Mouse (Mus musculus): Measurements from ENCODE around the gene Clcnka.

Gene Clcnka

DNA sequence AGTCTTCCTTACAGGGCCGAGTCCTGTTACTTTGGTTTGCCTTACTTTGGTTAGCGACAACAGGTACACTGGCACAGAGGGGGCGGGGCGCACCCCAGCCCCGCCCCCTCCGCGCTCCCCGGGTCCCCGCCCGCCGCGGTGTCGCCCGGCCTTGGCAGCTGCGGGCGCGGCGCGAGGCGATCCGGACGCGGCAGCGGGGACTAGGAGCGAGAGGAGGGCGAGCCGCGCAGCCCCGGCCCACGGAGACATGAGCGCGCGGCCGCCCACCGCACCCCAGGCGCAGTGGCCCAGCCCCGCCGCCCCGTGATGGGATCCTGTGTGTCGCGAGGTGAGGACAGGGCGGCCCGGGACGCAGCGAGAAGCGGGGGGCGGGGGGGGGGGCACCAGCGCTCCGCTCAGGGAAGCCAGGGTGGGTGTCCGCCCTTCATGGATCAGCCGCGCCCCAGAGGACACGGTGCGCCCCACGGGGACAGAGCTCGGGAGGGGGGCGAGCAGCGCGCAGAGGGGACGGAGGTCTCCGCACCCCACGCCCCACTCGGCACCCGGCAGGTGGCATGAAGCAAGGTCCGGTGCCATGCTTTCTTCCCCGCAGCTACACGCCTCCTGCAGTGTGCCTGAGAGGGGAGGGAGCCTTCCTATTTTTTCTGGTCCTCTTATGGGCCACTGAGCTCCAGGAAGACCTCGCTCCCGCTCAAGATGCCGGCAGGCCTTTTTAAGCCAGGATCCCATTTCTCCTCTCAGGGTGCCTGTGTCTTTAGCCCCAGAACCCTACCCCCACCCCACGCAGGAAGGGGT is 30.3 kb downstream of the Clcnka start, which contains the start of gene Fam131c:
Gene Fam131c (plus strand): TSS at position 224 of the 795 bp plus-strand sequence.
- no peak for TF ChIP-seq GATA4 (IDR thresholded peaks at IDR 0.05; ENCODE audit: insufficient replicate concordance, low read length)

DNA sequence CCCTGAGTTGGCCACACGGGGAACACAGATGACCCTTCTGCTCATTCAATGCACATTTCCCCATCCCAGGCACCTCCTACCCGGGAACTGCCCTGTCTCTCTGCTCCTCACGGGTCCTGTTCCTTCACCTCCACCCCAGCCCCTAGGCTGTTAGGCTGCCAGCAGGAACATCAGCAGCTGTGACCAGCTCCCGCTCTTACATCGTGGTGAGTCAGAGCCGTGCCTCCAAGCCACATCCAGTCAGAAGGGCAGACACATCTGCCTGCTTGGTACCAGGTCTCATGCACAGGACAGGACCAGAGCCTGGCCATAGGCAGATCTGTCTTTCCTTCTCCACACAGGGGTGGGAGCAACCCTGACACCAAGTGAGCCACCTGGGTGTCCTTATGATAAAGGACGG is 32.6 kb downstream of the Clcnka start:
- no peak for TF ChIP-seq GATA4 (IDR thresholded peaks at IDR 0.05; ENCODE audit: insufficient replicate concordance, low read length)

DNA sequence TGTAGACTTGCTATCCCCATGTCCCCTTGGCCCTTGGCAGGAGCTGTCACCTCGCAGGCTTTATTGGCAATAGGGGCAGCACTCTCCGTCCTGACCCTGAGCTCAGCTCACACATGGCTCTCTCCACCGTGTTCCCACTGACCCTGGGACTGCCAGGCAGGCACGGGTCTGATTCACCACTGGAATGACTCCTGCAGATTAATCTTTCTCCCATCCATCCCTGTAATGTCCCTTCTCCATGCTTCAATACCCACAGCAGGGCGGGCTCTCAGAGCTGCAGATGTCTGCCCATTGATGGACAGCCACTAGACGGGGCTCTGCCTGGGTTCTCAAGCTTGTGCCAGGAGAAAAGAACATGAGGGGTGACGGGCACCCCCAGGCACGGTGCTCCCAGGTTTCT is 33.4 kb downstream of the Clcnka start:
- TF ChIP-seq GATA4 (IDR thresholded peaks at IDR 0.05; ENCODE audit: insufficient replicate concordance, low read length) = no peak

DNA sequence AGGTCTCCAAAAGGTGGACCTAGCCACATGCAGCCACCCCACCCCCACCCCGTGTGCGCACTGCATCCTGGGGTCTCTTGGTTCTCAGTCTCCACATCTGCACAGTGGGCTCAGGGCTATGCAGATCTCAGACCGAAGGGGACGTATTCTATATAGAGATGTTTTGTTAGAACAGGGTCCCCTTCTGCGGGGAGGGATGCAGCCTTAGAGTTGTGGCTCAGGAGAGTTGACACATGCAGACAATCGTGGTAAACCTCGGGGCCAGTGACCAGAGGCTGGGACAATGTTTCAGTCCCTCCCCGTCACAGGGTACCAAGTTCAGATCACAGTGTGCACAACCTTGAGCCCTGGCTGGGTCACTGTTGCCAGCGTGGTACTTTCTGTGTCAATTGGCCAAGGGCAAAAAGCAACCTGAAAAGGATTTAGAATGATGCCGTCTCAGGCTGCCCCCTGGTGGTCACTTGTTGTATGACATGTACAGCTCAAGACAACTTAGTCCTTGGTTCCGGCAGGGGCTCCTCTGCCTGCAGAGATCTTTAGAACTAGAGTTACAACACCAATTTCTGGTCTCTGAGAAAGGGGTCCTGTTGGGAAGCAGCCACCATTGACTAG is 35.5 kb downstream of the Clcnka start:
- no peak for TF ChIP-seq GATA4 (IDR thresholded peaks at IDR 0.05; ENCODE audit: insufficient replicate concordance, low read length)

DNA sequence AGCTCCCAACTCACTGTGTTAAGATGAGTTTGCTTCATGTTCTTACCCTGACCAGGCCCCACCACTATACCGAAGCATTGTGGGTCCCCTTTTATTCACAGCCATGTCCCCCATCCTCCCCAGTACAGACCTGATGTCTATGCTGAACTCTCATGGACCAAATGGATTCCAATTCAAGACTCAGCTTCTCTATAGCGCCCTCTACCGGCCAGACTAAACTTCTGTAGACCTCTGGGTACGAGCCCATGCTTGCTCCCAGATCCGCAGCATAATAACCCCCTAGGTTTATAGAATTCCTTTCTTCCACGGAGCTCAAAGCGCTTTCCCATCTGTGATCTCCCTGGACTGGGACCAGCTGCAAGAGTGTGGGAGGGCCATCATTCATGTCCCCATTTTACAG is 37.7 kb downstream of the Clcnka start:
- TF ChIP-seq GATA4 (IDR thresholded peaks at IDR 0.05; ENCODE audit: insufficient replicate concordance, low read length) = no peak

DNA sequence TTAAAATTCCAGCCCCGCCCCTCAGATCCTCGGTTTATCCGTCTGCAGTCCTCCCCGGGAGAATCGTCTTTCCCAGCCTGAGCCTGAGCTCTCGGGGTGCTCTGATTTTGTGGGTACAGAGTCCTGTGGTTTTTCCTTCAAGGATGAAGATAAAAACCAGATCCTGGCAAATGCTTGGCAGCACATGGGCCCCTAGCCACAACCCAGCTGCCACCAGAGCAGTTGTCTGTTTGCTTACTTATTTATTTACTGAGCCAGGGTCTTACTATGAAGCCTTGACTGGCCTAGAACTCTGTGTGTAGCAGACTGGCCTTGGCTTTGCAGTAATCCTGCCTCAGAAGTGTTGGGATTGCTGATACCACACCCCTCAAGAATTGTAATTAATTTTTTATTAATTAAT is 39.3 kb downstream of the Clcnka start:
- TF ChIP-seq GATA4 (IDR thresholded peaks at IDR 0.05; ENCODE audit: insufficient replicate concordance, low read length) = no peak

DNA sequence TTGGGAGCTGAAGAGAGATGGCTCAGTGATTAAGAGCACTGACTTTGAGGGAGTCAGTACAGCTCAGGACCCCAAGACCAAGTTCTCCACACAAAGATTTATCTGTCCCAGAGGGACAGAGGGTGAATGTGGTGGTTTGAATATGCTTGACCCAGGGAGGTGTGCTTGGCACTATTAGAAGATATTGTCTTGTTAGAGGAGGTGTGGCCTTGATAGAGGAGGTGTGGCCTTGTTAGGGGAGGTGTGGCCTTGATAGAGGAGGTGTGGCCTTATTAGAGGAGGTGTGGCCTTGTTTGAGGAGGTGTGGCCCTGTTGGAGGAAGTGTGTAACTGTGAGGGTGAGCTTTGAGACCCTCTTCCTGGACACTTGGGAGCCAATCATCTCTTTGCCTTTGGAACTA is 40.7 kb downstream of the Clcnka start:
- TF ChIP-seq GATA4 (IDR thresholded peaks at IDR 0.05; ENCODE audit: insufficient replicate concordance, low read length) = no peak

DNA sequence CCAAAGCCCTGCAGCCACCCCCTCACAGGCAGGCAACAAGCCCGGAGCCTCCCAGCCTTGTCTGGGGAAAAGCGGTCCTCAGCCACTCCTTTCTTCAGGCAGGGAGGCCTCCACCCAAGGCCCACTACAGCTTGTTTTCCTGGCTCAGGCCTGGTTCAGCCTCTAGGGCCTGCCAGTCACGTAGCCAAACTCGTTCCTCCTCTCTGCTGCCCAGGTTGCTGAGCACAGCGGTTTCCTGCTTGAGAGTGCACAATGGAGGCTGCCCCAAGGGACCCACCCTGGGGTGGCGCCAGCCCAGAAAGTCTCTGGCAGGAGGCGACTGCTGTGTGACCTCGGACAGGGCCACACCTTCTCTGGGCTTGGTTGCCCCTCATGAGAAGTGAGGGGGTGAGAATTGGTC is 44.7 kb downstream of the Clcnka start:
- TF ChIP-seq GATA4 (IDR thresholded peaks at IDR 0.05; ENCODE audit: insufficient replicate concordance, low read length) = no peak

DNA sequence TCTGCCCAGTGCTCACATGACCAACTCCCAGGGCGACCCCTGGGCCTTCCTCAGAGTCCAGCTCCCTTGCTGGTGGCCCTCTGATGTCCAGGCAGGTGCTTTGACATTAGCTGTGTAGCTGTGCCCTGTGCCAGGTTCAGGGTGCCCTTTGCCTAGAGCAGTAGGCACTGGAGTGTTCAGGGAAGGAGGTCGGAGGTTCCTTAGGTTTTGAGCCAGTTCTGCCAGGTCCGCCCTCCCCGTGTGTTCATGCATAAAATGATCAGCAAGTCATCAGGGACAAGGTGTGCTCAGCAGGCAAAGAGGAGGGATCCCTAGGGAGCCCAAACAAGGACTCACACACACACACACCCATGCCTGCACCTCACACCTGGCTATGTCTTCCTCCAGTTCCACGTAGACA is 45.5 kb downstream of the Clcnka start:
- TF ChIP-seq GATA4 (IDR thresholded peaks at IDR 0.05; ENCODE audit: insufficient replicate concordance, low read length) = no peak

DNA sequence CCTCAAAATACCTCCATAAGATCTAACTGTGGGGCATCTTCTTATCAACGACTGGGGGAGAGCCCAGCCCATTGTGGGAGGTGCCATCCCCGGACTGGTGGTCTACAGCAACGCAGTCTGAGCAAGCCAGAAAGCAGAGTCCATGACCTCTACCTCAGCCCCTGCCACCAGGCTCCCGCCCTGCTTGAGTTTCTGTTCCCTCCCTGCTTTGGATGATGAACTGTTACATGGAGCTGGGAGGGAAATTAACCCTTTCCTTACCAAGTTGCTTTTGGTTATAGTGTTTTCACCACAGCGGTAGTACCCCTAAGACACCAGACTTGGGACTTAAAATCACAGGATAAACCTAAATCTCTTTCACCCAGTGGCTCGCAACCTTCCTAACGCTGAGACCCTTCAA is 46.6 kb downstream of the Clcnka start:
- no peak for TF ChIP-seq GATA4 (IDR thresholded peaks at IDR 0.05; ENCODE audit: insufficient replicate concordance, low read length)

DNA sequence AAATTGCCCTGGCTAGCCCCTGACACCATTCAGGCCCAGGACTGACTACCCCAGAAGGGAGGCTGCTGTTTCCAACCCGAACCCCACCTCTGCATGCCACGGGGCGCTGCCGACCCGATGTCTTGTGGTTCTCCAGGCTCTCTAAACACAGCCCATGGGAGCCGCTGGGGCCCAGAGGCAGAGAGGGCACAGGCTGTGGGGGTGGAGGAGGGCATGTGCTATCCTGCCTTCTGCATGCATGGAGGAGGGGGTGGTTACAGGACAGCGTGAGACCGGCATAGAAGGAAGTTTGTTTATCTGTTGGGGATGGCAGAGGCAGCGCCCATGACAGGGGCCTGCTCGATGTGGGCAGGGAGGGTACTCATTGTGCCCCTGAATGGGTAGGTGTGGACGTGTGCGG is 48.5 kb downstream of the Clcnka start:
- no peak for TF ChIP-seq GATA4 (IDR thresholded peaks at IDR 0.05; ENCODE audit: insufficient replicate concordance, low read length)

DNA sequence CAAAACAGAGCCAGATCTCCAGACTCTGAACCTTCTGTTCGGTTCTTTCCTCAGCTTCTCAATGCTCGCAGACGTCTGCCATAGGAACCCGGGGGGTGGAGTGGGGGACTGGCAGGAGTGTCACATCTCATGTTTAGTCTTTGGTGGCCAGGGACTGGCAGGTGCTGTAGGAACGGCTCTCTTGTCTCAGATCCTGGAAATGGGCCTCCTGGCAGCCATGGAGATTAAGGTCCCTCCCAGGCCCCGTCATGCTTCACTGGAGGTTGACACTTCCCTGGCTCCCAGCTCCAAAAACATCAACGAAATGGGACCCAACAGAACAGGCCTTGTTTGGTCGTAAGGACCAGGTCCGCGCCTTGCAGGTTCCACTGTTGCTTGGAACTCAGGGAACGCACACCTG is 49.9 kb downstream of the Clcnka start:
- TF ChIP-seq GATA4 (IDR thresholded peaks at IDR 0.05; ENCODE audit: insufficient replicate concordance, low read length) = no peak

DNA sequence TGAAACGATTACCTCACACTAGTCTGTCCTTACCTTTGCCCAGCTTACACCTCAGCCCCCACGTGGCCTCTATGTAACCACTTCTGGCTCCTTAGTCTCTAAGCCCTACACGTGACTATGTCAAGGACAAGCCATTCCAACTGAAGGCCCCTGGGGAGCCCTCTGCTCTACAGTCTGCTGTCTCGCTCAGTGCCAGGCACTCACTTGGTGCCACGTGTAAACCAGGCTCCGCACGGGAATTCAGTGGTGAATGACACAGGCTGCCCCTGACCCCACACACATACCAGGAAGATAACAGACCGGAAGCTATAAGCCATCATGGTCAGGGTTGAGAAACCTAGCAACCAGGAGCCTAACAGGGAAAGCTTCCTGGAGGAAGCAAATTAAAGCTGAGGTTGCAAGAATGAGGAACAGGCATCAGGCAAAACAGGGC is 51.1 kb downstream of the Clcnka start:
- TF ChIP-seq GATA4 (IDR thresholded peaks at IDR 0.05; ENCODE audit: insufficient replicate concordance, low read length) = no peak; the same call in 1 of the 2 replicates

DNA sequence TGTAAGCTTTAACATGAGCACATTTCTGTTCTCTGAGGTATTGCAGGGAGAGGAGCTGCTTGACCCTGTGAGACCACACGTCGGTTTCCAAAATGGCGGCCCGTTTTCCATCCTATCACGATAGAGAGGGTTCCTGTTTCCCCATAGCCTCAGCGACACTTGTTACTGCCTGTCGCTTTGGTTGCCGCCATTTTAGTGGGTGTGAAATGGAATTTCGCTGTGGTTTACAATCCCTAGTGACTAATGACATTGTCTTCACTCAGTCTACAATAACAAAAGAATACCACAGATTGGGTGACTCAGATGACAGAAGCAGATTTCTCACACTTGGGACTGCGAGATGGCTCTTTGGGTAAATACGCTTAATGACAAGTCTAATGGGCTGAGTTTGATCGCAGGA is 53.3 kb downstream of the Clcnka start:
- TF ChIP-seq GATA4 (IDR thresholded peaks at IDR 0.05; ENCODE audit: insufficient replicate concordance, low read length) = no peak

DNA sequence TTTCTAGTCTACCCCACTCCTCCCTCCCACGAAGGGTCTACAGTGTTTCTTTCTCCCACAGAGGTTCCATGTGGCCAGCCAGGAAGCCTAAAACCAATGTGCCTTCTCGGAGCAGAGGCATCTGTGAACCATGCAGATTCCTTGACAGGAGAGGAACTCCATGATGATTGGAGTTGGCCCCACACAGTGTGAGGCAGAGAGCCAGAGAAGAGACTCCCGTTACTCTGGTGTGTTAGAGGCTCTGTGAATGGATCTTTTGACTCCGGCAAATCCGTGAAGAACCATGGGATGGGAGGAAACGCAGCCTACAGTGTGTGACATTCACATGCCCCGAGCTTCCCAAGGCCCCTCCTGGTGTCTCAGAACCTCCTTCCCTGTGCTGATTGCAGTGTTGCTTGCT is 55.0 kb downstream of the Clcnka start:
- no peak for TF ChIP-seq GATA4 (IDR thresholded peaks at IDR 0.05; ENCODE audit: insufficient replicate concordance, low read length)

DNA sequence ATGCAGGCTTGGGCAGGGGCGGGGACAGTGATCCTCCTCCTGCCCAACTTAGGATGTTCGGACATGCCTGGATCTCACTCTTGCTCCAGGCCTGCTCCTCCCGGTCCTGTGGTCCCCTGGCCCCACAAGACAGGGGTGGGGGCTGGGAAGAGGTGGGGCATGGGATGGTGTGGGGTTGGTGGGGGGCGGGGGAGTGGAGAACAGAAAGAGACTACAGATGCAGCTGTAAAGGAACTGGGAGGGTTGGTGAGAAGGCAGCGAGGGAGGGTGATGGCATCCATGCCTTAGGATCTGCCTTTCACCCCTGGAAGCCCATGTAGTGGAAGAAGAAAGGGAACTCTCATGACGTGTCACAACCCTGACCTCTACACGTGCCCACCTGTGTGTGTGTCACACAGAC is 57.0 kb downstream of the Clcnka start:
- TF ChIP-seq GATA4 (IDR thresholded peaks at IDR 0.05; ENCODE audit: insufficient replicate concordance, low read length) = no peak

DNA sequence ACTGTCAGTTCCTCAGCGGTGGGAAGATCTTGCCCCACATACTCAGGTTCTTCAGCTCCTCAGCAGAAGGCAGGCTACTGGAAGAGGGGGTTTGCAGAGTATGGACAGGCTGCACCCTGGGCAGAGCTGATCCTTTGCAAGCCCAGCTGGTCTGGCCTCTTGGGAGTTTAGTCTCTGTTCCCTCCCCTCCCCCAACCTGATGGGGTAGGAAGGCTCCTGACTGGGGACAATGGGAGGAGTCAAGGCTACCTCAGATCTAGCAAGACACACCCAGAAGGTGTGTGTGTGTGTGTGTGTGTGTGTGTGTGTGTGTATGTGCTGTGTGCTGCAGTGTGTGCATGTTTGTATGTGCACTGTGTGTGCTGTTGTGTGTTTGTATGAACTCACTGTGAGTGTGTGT is 59.7 kb downstream of the Clcnka start:
- TF ChIP-seq GATA4 (IDR thresholded peaks at IDR 0.05; ENCODE audit: insufficient replicate concordance, low read length) = no peak
